Mouse (Mus musculus): ENCODE measurements around the gene Ankrd36. TPM values are rescaled to one million over a fixed set of nuclear protein-coding genes. Genes with fewer than 3 reads are reported as not detected.

Gene Ankrd36
- not detected for total RNA-seq (2023)

GRCm38 (mm10) chr11:5569474-5569873, at the start of gene Ankrd36:
Gene Ankrd36, plus strand, starts transcription at chr11:5569684.

DNA sequence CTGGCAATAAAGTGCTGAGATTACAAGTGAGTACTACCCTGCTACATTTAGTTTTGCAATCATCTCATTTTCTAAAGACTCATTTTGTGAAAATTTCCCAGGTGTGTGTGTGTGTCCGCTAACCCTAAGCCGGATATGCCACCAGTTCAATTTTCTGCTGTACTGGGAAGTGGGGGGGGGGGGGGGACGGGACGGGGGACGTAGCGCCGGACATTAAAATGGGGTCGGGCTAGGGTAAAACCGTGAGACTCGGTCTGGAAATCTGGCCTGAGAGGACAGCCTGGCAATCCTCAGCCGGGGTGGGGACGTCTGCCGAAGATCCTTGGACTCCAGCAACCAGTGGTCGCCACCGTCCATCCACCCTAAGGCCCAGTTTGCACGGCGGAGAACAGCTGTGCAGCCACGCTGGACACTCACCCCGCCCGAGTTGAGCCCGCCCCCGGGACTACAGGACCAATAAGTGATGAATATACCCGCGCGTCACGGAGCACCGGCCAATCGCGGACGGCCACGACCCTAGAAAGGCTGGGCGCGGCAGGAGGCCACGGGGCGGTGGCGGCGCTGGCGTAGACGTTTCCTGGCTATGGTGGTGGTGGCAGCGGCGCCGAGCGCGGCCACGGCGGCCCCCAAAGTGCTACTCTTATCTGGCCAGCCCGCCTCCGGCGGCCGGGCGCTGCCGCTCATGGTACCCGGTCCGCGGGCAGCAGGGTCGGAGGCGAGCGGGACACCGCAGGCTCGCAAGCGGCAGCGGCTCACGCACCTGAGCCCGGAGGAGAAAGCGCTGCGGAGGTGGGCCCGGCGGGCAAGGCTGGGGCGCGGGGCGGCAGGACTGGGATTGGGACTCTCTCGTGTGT, 48.8 kb upstream of the Ankrd36 start, which contains the start of gene Xbp1:
TSS of gene Xbp1 (plus strand) at position 248 of the 854 bp plus-strand sequence.

GRCm38 (mm10) chr11:5541799-5542481, 27.5 kb upstream of the Ankrd36 start, which contains the start of gene Ccdc117:
Gene Ccdc117, minus strand, starts transcription at chr11:5542187.

GRCm38 (mm10) chr11:5715630-5716105, 146.2 kb downstream of the Ankrd36 start, which contains the start of gene Mrps24:
Gene Mrps24, minus strand, starts transcription at chr11:5715680.

Other genes starting within 250 kb of the Ankrd36 start
- gene Znrf3, start 124.8 kb upstream of the Ankrd36 start, total RNA-seq (2023) = 1 to 10 TPM; 6.2 to 7.3 TPM
- gene Xbp1, start 49.0 kb upstream of the Ankrd36 start, total RNA-seq (2023) = 100 to 1,000 TPM; 112 to 127 TPM
- gene Ccdc117, start 27.5 kb upstream of the Ankrd36 start, total RNA-seq (2023) = 10 to 100 TPM; 31.7 to 49.6 TPM
- 10 to 100 TPM; 63.3 to 63.7 TPM for gene Mrps24, start 146.0 kb downstream of the Ankrd36 start, total RNA-seq (2023)
- 10 to 100 TPM; 26.2 to 34.2 TPM for gene Urgcp, start 192.7 kb downstream of the Ankrd36 start, total RNA-seq (2023)
- 100 to 1,000 TPM; 181 to 182 TPM for gene Dbnl, start 218.8 kb downstream of the Ankrd36 start, total RNA-seq (2023)
- gene Pgam2, start 234.0 kb downstream of the Ankrd36 start, total RNA-seq (2023) = not detected

All from B cell, adult 67 days (primary cell).